Mouse (Mus musculus): ENCODE measurements around the gene Dmrtb1.

DNA sequence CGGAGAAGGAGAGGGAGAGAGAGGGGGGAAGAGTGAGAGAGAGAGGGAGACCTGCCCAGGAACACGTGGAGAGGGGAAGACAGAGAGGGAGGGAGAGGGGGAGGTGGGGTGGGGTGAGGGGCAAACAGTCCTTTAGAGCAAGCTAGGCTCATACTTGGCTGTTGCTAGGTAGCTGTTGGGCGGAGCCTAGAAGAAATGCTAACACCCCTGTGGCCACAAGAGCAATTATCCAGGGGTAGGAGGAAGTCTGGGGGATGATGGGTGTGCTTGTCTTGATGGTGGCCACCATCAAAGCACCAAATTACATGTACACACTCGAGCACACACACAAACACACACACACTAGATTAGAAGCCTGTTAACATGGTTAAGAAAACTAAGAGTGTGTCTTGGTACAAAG lies 48.6 kb upstream of the Dmrtb1 start:
- no peak for TF ChIP-seq CTCF (IDR thresholded peaks at IDR 0.05; ENCODE audit: extremely low read depth, insufficient read depth, insufficient read length, insufficient replicate concordance)
- TF ChIP-seq POLR2A (IDR thresholded peaks at IDR 0.05; ENCODE audit: low read depth, low read length), result no peak

All from spleen, adult 2 months (tissue).